Mouse (Mus musculus) lung, embryonic 14.5 days (tissue): ENCODE results near the gene Opa1. TPM values are rescaled to one million over a fixed set of nuclear protein-coding genes. Genes with fewer than 3 reads are reported as not detected.

Source experiments
- ATAC-seq: fragments of 200-750 bp; cut with Nextera tagmentation; 2 replicates; pipeline ENCODE4 v1.8.0; 2017; ENCODE audit warnings: mild to moderate bottlenecking, moderate TSS enrichment, moderate library complexity; ENCODE audit not compliant: insufficient read depth
- DNase-seq: peaks from one replicate; pipeline ENCODE4 v3.0.0-alpha.2; 2015
- H3K27ac ChIP-seq: fragments of 300-500 bp; sonication (generic); 2 replicates; pipeline ENCODE4 v1.5.1; 2014; ENCODE audit warnings: low read depth, mild to moderate bottlenecking, moderate library complexity
- H3K27me3 ChIP-seq: fragments of 300-500 bp; sonication (generic); 2 replicates; pipeline ENCODE4 v1.6.1; 2014; ENCODE audit warnings: low read length, control low read depth; ENCODE audit not compliant: insufficient read depth
- H3K36me3 ChIP-seq: fragments of 300-500 bp; sonication (generic); 2 replicates; pipeline ENCODE4 v1.6.1; 2014; ENCODE audit warnings: control low read depth; ENCODE audit not compliant: insufficient read depth
- H3K4me1 ChIP-seq: fragments of 300-500 bp; sonication (generic); 2 replicates; pipeline ENCODE4 v1.6.1; 2014; ENCODE audit warnings: antibody characterized with exemption, control low read depth; ENCODE audit not compliant: insufficient read depth
- H3K4me2 ChIP-seq: fragments of 300-500 bp; sonication (generic); 2 replicates; pipeline ENCODE4 v1.6.1; 2014; ENCODE audit warnings: mild to moderate bottlenecking
- H3K4me3 ChIP-seq: fragments of 300-500 bp; sonication (generic); 2 replicates; pipeline ENCODE4 v1.5.1; 2014; ENCODE audit warnings: low read depth, low read length
- H3K9ac ChIP-seq: fragments of 300-500 bp; sonication (generic); 2 replicates; pipeline ENCODE4 v1.6.1; 2014
- H3K9me3 ChIP-seq: fragments of 300-500 bp; sonication (generic); 2 replicates; pipeline ENCODE4 v1.6.1; 2016; ENCODE audit warnings: low read depth, low read length, control low read depth
- CTCF ChIP-seq: IDR thresholded peaks from 2 replicates; pipeline ENCODE4 v1.5.1; 2016; ENCODE audit warnings: antibody characterized with exemption, low read depth
- WGBS: fragments of 180-500 bp; shearing (Covaris S2); extraction: QIAGEN DNeasy Blood & Tissue Kit; methylation state at CpG from one replicate; pipeline ENCODE4 v1.1.7; 2014; 5-methylcytosine and 5-hydroxymethylcytosine counted together
- polyA plus RNA-seq: library from polyadenylated mRNA; unstranded; fragments of >200 nt; fragmentation: Nextera tagmentation; extraction: Ambion mirVana; gene quantifications from 2 replicates; pipeline ENCODE4 v1.2.1, GENCODE M21; 2014

The Opa1 gene
- polyA plus RNA-seq, 1 experiment from 2014 or later: 39.1 TPM

DNA sequence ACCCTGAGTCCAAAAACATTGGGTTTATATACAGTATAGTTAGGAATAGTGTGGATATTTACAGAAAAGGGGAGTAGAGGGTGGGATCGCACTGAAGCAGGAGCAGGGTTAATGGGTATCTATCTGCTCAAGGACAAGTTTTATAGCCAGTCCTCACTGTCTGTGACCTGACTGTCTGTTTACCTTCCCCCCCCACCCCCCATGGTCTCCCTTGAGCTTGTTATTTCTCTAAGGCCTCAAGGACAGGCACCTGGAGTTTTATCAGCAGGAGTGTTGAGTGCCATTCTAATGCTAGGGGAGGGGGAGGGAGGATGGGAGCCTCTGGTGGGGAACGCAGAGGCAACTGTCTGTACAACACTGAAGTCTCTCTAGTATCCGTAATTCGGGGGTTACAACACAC lies 85.3 kb downstream of the Opa1 start:
- no peak for TF ChIP-seq CTCF
- H3K36me3 ChIP-seq: no peaks in the 10 kb centered on the region
- H3K4me3 ChIP-seq: no peak overlapping the region
- H3K27me3 ChIP-seq: no peaks in the 10 kb centered on the region
- DNase-seq: no peak
- no peaks in the 10 kb centered on the region for H3K9me3 ChIP-seq
- ATAC-seq: no peak
- no peak overlapping the region for H3K27ac ChIP-seq
- H3K4me2 ChIP-seq: no peak overlapping the region
- 0 out of 2 replicates have a peak, but pooled peaks cover 3% of the 10 kb centered on the region for H3K4me1 ChIP-seq
- no peak overlapping the region for H3K9ac ChIP-seq
- WGBS: 41% methylated on average over 4 of the region's 4 CpGs

DNA sequence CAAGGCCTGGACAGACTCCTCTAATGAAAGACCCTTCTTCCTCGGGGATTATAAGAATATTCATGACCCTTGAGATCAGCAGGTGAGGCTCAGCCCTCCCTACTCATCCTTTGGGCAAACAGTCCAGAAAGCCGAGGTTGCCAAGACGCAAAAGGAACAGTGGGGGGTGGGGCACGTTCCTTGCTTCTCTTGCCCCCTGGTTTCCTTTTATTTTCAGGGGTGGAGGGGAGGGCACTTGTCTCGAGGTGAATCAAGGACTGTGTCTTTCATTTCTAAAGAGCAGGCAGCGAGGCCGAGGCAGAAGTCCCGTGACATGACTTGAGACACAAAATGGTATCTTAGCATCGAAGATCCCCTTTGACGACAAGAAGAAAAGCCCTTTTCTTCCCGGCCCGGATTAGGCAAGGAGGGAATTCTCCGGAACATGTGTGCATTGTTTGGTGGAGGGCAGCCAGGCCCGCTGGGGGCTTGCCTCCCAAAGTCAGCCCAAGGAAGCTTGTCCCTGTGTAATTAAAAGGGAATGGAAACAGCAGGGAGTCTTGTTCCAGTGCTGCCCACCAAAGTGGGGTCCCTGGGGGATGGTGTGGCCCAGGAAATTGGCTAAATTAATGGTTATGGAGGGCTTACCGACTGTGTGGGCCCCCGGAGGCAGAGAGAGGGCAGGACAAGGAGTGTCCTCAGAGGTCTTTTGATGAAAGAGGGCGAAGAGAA lies 88.0 kb downstream of the Opa1 start:
- Histone ChIP-seq H3K4me2 (no peak overlapping the region), H3K9me3 (no peaks in the 10 kb centered on the region), H3K36me3 (no peaks in the 10 kb centered on the region), H3K27ac (no peak overlapping the region), H3K27me3 (no peaks in the 10 kb centered on the region), H3K9ac (no peak overlapping the region), H3K4me3 (no peak overlapping the region), H3K4me1 (no peaks in the 10 kb centered on the region)
- TF ChIP-seq CTCF: no peak
- 36% methylated on average over 17 of the region's 17 CpGs for WGBS
- no peak for ATAC-seq
- no peak for DNase-seq

- Histone ChIP-seq H3K9me3 (no peaks in the 10 kb centered on the region), H3K4me1 (no peaks in the 10 kb centered on the region), H3K4me2 (no peak overlapping the region), H3K27ac (no peak overlapping the region), H3K4me3 (no peak overlapping the region), H3K9ac (no peak overlapping the region), H3K36me3 (no peaks in the 10 kb centered on the region), H3K27me3 (no peaks in the 10 kb centered on the region)
- no peak for TF ChIP-seq CTCF
- WGBS: 28% methylated on average over 5 of the region's 5 CpGs
- ATAC-seq: peak; percentile 16; the same call in 1 of the 2 replicates
- DNase-seq: no peak
These were observed 88.5 kb downstream of the Opa1 start for GRCm38 (mm10) chr16:29667702-29668061.

- H3K4me2 ChIP-seq: 0 out of 2 replicates have a peak overlapping the region, but pooled peaks have one; percentile 2
- DNase-seq: peak; percentile 54
- ATAC-seq: peak; percentile 81
- no peak overlapping the region; the same call in 1 of the 2 replicates for H3K27ac ChIP-seq
- no peaks in the 10 kb centered on the region for H3K27me3 ChIP-seq
- no peak for TF ChIP-seq CTCF
- whole genome bisulfite sequencing: 69% methylated on average over 12 of the region's 12 CpGs
- H3K9ac ChIP-seq: no peak overlapping the region
- no peaks in the 10 kb centered on the region for H3K4me1 ChIP-seq
- no peak overlapping the region for H3K4me3 ChIP-seq
- no peaks in the 10 kb centered on the region for H3K36me3 ChIP-seq
- H3K9me3 ChIP-seq: no peaks in the 10 kb centered on the region
These were observed 89.3 kb downstream of the Opa1 start for GRCm38 (mm10) chr16:29668451-29668850.

- H3K36me3 ChIP-seq: no peaks in the 10 kb centered on the region
- ATAC-seq (no peak), DNase-seq (no peak)
- no peak overlapping the region for H3K4me2 ChIP-seq
- no peaks in the 10 kb centered on the region for H3K4me1 ChIP-seq
- H3K4me3 ChIP-seq: no peak overlapping the region
- no peaks in the 10 kb centered on the region for H3K9me3 ChIP-seq
- no peaks in the 10 kb centered on the region for H3K27me3 ChIP-seq
- 95% methylated on average over 3 of the region's 3 CpGs for WGBS
- TF ChIP-seq CTCF: no peak
- no peak overlapping the region for H3K9ac ChIP-seq
- no peak overlapping the region for H3K27ac ChIP-seq
These were observed 91.7 kb downstream of the Opa1 start for GRCm38 (mm10) chr16:29670806-29671205.

DNA sequence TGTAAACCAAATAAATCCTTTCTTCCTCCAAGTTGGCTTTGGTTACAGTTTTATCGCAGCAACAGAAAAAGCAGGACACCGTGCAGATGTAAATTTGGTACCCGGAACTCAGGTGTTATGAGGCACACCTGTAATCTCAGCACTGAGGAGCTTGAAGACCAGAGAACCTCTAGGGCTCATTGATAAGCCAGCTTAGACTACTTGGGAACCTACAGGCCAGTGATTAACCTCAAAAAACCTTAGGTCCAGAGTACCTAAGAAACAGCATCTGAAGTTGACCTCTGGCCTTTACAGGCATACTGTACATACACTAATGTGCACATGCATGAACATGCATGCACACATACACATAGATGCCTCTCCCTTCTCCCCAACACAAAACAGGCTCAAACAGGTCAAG lies 94.1 kb downstream of the Opa1 start:
- Histone ChIP-seq H3K36me3 (no peaks in the 10 kb centered on the region), H3K4me1 (no peaks in the 10 kb centered on the region), H3K9me3 (no peaks in the 10 kb centered on the region), H3K4me3 (no peak overlapping the region), H3K27me3 (no peaks in the 10 kb centered on the region), H3K4me2 (no peak overlapping the region), H3K9ac (no peak overlapping the region), H3K27ac (no peak overlapping the region)
- ATAC-seq: no peak
- no peak for TF ChIP-seq CTCF
- DNase-seq: no peak
- 90% methylated on average over 3 of the region's 3 CpGs for WGBS

GRCm38 (mm10) chr16:29679607-29680006 lies 100.5 kb downstream of the Opa1 start:
- Histone ChIP-seq H3K9me3 (no peaks in the 10 kb centered on the region), H3K36me3 (no peaks in the 10 kb centered on the region), H3K4me1 (peaks cover 7% of the 10 kb centered on the region), H3K27ac (no peak overlapping the region), H3K4me2 (no peak overlapping the region), H3K27me3 (no peaks in the 10 kb centered on the region), H3K9ac (no peak overlapping the region), H3K4me3 (no peak overlapping the region)
- 77% methylated on average over 5 of the region's 5 CpGs for WGBS
- ATAC-seq (no peak), DNase-seq (no peak)
- TF ChIP-seq CTCF: no peak
